Mouse (Mus musculus): ENCODE results near the gene Setd5. TPM values are rescaled to one million over a fixed set of nuclear protein-coding genes. Genes with fewer than 3 reads are reported as not detected.

The Setd5 gene
- polyA plus RNA-seq, 1 experiment: 63.7 TPM

- no peak overlapping the region for H3K27ac ChIP-seq (ENCODE audit: insufficient read depth, low read depth, low read length)
- TF ChIP-seq POLR2A (IDR thresholded peaks at IDR 0.05; ENCODE audit: borderline replicate concordance, low read depth, low read length) (no peak), CTCF (IDR thresholded peaks at IDR 0.05; ENCODE audit: low read depth, low read length) (no peak)
- no peak overlapping the region for H3K4me3 ChIP-seq (ENCODE audit: insufficient read depth, low read length)
- no peaks in the 10 kb centered on the region for H3K4me1 ChIP-seq (ENCODE audit: control insufficient read depth, insufficient read depth, low read length)
These were observed 99.4 kb downstream of the Setd5 start for GRCm38 (mm10) chr6:113176613-113177012.

DNA sequence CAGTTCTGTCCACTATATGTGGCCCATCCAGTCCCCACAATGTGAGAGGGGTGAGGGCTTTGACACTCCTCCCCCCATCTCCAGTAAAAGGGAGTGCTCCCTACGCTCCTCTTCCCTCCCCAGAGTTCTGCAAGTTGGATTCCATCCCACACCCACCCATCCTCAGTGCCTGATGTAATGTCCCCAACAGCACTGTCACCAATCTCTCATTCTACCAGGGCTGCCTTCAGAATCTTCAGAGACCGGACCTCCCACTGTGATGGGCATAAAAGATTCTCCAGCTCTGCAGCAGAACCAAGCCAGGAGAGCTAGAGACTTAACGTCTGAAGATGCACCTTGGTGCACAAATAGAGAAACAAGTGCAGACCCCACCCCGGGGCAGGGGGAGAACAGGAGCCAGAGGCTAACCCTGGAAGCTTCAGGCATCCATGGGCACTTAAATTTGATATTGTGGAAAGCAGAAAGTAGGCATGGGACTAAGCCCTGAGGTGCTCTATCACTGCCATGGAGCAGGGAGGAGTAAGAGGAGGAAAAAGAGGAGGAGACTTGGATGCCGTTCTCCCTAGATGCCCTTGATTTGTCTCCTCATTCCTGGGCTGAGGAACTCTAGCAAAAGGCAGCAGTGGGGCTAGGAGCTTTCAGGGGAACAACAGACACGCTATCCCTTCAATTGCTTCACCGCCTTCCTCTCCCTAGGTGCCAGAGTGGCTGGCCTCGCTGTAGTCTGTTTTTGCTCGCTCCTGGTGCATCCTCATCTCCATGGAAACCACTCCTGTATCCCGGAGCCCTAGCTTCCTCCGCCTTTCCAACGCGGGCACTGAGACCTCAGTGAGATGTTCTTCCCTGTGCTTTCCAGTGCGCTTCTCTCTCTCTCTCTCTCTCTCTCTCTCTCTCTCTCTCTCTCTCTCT is 101.4 kb downstream of the Setd5 start:
- no peak for TF ChIP-seq CTCF (IDR thresholded peaks at IDR 0.05; ENCODE audit: low read depth, low read length)
- TF ChIP-seq POLR2A (IDR thresholded peaks at IDR 0.05; ENCODE audit: borderline replicate concordance, low read depth, low read length): no peak
- no peak overlapping the region for H3K4me3 ChIP-seq (ENCODE audit: insufficient read depth, low read length)
- H3K4me1 ChIP-seq (ENCODE audit: control insufficient read depth, insufficient read depth, low read length): no peaks in the 10 kb centered on the region

GRCm38 (mm10) chr6:113179195-113179733 is 102.1 kb downstream of the Setd5 start:
- H3K27ac ChIP-seq (ENCODE audit: insufficient read depth, low read depth, low read length): no peak overlapping the region
- H3K4me3 ChIP-seq (ENCODE audit: insufficient read depth, low read length): no peak overlapping the region
- TF ChIP-seq CTCF (IDR thresholded peaks at IDR 0.05; ENCODE audit: low read depth, low read length): no peak
- TF ChIP-seq POLR2A (IDR thresholded peaks at IDR 0.05; ENCODE audit: borderline replicate concordance, low read depth, low read length): no peak
- no peaks in the 10 kb centered on the region for H3K4me1 ChIP-seq (ENCODE audit: control insufficient read depth, insufficient read depth, low read length)

More for the DNA sequence above, 101.4 kb downstream of the Setd5 start:
- H3K27ac ChIP-seq (ENCODE audit: insufficient read depth, low read depth, low read length): no peak overlapping the region

DNA sequence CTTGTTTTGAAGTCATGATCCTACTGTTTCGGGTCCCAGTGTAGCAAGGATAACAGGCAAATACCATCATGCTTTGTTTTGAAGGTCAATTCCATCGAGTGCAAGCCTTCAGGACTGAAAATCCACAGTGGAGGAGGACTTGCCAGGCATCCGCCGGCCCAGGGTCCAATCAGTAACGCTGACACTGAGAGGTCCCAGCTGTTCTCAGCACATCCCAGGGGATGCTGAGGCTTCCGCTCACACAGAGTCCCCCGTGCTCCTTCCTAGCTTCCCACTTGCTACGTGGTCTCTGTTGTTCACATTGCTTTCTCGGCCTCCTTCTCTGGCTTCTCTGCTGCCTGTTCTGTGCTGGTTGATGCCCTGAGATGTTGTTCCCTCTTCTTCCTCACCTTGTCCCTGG is 107.0 kb downstream of the Setd5 start:
- Histone ChIP-seq H3K4me1 (ENCODE audit: control insufficient read depth, insufficient read depth, low read length) (no peaks in the 10 kb centered on the region), H3K27ac (ENCODE audit: insufficient read depth, low read depth, low read length) (no peak overlapping the region), H3K4me3 (ENCODE audit: insufficient read depth, low read length) (no peak overlapping the region)
- no peak for TF ChIP-seq POLR2A (IDR thresholded peaks at IDR 0.05; ENCODE audit: borderline replicate concordance, low read depth, low read length)
- no peak for TF ChIP-seq CTCF (IDR thresholded peaks at IDR 0.05; ENCODE audit: low read depth, low read length)

DNA sequence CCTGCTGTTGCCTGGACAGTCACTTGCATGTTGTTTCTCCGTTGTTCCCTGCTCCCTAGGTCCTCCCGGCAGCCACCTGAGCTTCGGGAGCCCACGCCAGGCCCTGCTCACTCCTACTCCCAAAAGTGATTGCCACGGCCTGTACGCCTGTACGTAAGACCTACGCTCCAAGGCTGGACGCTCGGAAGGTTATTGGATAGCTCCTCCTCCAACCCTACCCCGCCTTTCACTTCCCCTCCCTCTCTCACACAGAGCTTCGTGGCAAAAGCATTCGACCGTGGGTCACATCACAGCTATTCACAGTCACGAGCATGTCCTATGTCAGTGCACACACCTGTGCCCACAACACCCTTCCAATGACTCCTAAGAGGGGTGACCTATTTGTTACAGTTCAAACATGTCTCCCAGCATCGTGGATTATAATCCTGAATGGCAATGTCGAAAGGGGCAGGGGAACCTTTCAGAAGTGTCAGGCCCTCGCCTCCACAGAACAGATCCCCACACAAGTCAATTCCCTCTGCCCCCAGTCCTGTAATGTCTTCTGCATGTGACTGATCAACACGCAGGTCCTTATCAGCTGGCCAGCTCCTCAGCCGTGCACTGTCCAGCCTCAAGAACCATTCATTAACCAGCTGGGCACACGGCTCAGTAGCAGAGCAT is 107.8 kb downstream of the Setd5 start:
- no peak for TF ChIP-seq CTCF (IDR thresholded peaks at IDR 0.05; ENCODE audit: low read depth, low read length)
- no peak for TF ChIP-seq POLR2A (IDR thresholded peaks at IDR 0.05; ENCODE audit: borderline replicate concordance, low read depth, low read length)
- Histone ChIP-seq H3K4me3 (ENCODE audit: insufficient read depth, low read length) (no peak overlapping the region), H3K4me1 (ENCODE audit: control insufficient read depth, insufficient read depth, low read length) (no peaks in the 10 kb centered on the region), H3K27ac (ENCODE audit: insufficient read depth, low read depth, low read length) (no peak overlapping the region)

DNA sequence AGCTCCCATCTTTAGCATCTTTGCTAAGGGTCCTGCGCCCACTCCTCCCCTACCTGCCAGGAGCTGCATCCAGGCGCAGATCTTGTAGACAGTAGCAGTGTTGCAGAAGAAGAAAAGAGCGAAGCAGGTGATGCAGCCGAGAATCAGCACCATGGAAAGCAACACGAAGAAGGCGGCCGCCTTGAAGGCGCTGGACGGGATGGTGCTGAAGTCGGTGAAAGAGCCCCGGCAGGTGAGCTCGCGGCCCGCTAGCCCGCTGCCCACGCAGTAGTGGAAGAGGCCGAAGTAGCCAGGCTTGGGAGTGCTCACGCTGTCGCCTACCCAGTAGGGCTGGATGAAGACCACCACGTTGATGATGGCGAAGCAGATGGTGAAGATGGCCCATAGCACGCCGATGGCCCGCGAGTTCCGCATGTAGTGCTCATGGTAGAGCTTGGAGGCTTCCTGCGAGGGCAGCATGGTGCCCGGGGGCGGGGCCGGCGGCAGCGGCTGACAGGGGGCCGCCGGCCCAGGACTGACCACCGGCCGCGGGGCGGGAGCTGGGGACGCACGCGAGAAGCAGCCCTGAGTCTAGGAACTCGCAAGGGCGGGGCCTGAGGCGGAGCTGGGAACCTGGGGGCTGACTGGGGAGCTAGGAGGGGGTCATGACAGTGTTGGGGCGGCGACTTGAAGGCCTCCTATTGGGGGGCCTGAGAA is 116.7 kb downstream of the Setd5 start:
- TF ChIP-seq CTCF (IDR thresholded peaks at IDR 0.05; ENCODE audit: low read depth, low read length) (no peak), POLR2A (IDR thresholded peaks at IDR 0.05; ENCODE audit: borderline replicate concordance, low read depth, low read length) (no peak)
- H3K27ac ChIP-seq (ENCODE audit: insufficient read depth, low read depth, low read length): no peak overlapping the region
- no peak overlapping the region for H3K4me3 ChIP-seq (ENCODE audit: insufficient read depth, low read length)

GRCm38 (mm10) chr6:113194517-113194840 is 117.3 kb downstream of the Setd5 start:
- H3K4me1 ChIP-seq (ENCODE audit: control insufficient read depth, insufficient read depth, low read length): no peaks in the 10 kb centered on the region
- TF ChIP-seq POLR2A (IDR thresholded peaks at IDR 0.05; ENCODE audit: borderline replicate concordance, low read depth, low read length): no peak
- TF ChIP-seq CTCF (IDR thresholded peaks at IDR 0.05; ENCODE audit: low read depth, low read length): no peak
- no peak overlapping the region for H3K27ac ChIP-seq (ENCODE audit: insufficient read depth, low read depth, low read length)
- H3K4me3 ChIP-seq (ENCODE audit: insufficient read depth, low read length): no peak overlapping the region

More for the DNA sequence above, 116.7 kb downstream of the Setd5 start:
- H3K4me1 ChIP-seq (ENCODE audit: control insufficient read depth, insufficient read depth, low read length): no peaks in the 10 kb centered on the region

DNA sequence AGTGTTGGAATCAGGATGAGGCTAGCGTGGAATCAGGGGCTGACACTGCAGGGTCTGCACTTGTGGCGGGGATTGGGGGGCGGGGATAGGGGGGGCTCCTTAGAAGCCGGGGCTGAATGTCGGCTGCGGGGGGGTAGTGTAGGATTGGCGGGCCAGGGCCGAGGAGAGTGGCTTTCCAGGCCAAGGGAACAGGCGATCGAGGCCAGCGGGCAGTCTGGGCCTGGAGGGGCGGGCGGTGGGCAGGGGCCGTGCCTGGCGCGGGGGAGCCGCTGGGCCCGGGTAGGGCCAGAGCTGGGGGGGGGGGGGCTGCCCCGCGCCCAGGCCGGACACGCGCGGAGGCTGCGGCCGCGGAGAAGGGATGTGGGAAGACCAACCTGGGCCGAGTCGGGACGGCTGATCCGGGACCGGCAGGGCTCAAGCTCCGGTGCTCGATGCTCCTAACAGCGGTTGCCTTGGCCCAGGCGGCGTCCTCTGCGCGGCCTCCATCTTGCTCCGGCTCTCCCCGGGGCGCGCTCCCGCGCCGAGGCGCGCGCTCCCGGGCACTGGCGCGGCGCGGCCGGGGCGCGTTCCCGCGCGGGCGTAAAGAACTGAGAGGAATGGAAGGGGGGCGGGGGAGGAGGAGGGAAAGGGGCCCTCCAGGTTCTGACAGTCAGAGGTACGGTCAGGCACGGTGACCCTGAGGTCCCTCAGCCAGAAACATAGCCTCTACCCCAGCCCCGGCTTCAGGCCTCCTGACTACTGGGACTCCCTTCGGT is 117.9 kb downstream of the Setd5 start, which contains the start of gene Lhfpl4:
Gene Lhfpl4 (minus strand): TSS at position 544 of the 755 bp plus-strand sequence.
- Histone ChIP-seq H3K27ac (ENCODE audit: insufficient read depth, low read depth, low read length) (no peak within 1 kb of the TSS), H3K4me3 (ENCODE audit: insufficient read depth, low read length) (peak within 1 kb of the TSS; percentile 47), H3K4me1 (ENCODE audit: control insufficient read depth, insufficient read depth, low read length) (no peaks in the 10 kb centered on the region)
- no peak for TF ChIP-seq POLR2A (IDR thresholded peaks at IDR 0.05; ENCODE audit: borderline replicate concordance, low read depth, low read length)
- no peak for TF ChIP-seq CTCF (IDR thresholded peaks at IDR 0.05; ENCODE audit: low read depth, low read length)

GRCm38 (mm10) chr6:113195596-113195992 is 118.4 kb downstream of the Setd5 start:
- no peaks in the 10 kb centered on the region for H3K4me1 ChIP-seq (ENCODE audit: control insufficient read depth, insufficient read depth, low read length)
- no peak overlapping the region for H3K27ac ChIP-seq (ENCODE audit: insufficient read depth, low read depth, low read length)
- TF ChIP-seq POLR2A (IDR thresholded peaks at IDR 0.05; ENCODE audit: borderline replicate concordance, low read depth, low read length) (no peak), CTCF (IDR thresholded peaks at IDR 0.05; ENCODE audit: low read depth, low read length) (no peak)
- no peak overlapping the region for H3K4me3 ChIP-seq (ENCODE audit: insufficient read depth, low read length)

Other genes starting within 250 kb of the Setd5 start
- 2.3 and 2.9 TPM in 2 replicates for gene Srgap3, start 130.1 kb upstream of the Setd5 start, polyA plus RNA-seq (2012; ENCODE audit: insufficient read depth, insufficient read length, missing spikeins)
- gene Thumpd3, start 31.1 kb upstream of the Setd5 start, polyA plus RNA-seq (2012; ENCODE audit: insufficient read depth, insufficient read length, missing spikeins): 28.4 and 29.5 TPM in 2 replicates
- gene Lhfpl4, start 118.0 kb downstream of the Setd5 start, polyA plus RNA-seq (2012; ENCODE audit: insufficient read depth, insufficient read length, missing spikeins): 0.81 TPM in 1 of 2 replicates, not detected in the other
- 59.2 and 60.2 TPM in 2 replicates for gene Mtmr14, start 160.5 kb downstream of the Setd5 start, polyA plus RNA-seq (2012; ENCODE audit: insufficient read depth, insufficient read length, missing spikeins)
- gene Cpne9, start 204.9 kb downstream of the Setd5 start, polyA plus RNA-seq (2012; ENCODE audit: insufficient read depth, insufficient read length, missing spikeins): not detected in 2 replicates
- 31.6 and 34.1 TPM in 2 replicates for gene Brpf1, start 229.8 kb downstream of the Setd5 start, polyA plus RNA-seq (2012; ENCODE audit: insufficient read depth, insufficient read length, missing spikeins)
- gene Ogg1, start 249.6 kb downstream of the Setd5 start, polyA plus RNA-seq (2012; ENCODE audit: insufficient read depth, insufficient read length, missing spikeins): 14.9 and 15.0 TPM in 2 replicates